Mouse (Mus musculus) ovary, postnatal 36 days (tissue): ENCODE measurements around the gene Erich6.
A peak's percentile ranks its signal among the peaks of the same experiment; 100 is the strongest.

Experiments
- DNase-seq: peaks from one replicate; pipeline ENCODE4 v3.0.0; 2022; ENCODE audit warnings: low spot score, mixed read lengths

Erich6 gene

DNA sequence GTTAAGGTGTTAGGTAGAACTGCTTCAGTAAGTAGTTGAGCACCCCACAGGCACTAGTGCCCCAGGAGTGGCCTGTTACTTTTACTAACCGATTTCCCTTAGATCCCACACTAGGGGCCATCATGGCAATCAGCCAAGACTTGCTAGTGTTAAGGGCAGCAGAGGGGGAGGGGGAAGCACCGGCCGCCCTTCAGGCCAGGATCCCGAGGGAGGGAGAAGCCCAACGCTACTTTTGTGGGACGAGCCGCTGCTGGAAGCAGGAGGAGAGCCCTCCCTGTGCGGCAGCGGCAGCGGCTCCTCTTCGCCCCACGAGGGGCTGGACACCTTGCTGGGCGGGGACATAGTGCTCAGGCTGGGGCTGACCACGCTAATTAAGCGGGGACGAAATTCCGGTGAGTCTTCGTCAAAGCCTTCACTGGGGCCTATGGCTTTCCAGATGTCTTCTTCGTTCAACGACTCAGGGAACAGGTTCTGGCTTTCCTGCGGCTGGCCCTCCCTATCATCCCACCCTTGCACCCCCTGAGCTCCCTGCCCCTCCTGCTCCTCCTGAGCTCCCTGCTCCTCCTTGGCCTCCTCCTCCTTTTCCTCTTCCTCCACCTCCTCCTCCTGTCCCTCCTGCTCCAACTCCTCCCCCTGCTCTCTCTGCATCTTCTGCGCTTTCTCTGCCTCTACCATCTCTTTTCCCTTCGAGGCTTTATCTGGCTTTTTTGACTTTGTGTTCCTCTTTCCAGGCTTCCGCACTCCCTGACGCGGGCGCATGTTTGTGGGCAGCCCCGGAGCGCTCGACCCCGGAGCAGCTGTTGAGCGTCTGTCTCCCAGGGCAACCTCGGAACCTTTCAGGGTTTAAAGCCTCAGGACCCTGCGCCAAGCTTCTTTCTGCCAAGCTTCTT, at the start of gene Erich6:
Gene Erich6 (minus strand): TSS at position 802 of the 890 bp plus-strand sequence.
- peak; percentile 42 for DNase-seq

DNA sequence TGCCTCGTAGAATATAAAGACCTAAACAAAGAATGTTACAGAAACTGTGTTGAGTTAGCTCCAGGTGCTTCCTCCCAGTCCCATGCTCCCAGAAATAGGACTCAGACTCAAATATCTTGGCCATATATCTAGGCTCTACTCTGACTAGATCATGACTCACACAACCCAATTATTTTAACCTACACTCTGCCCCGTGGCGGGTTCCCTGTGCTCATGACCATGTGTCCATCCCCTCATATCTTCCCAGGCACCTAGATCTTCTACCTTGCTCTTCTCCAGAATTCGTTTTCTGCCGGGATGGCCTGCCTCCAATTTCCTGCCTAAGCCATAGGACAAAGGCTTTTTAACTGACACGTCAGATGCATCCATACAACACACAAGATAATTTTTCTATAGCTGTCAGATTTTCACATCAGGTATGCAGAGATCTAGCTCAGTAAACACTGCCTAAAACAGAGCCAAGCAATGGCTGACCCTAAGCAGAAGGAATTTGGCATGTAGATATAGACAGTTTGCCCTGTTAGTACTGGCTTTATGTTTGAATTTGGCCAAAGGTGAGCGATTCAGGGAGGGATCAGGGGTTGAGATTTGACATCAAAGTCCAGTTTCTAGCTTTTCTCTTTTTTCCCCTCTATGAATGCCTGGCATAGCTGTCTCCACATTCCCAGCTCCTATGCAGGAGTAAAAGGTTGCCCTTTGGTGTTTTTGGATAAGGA, 49.4 kb upstream of the Erich6 start:
- DNase-seq: no peak

DNA sequence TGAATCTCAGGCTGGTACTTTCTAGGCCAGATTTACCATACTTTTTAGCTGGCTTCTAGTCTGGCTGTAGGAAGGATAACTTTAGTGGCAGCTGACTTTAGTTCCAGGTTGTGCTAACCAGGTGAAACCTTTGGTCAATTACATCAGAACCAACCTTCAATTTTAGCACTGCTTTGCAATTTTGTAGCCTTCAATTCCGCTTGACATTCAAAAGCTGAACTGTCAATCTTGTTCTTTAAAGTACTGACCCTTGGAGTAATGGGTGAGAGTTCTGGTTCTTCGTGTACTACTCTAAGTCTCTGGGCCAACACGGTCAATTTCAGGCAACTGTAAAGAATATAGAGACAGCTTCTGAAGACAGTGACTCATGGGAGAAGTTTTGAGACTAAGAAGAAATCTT, 48.4 kb upstream of the Erich6 start:
- DNase-seq: no peak

DNA sequence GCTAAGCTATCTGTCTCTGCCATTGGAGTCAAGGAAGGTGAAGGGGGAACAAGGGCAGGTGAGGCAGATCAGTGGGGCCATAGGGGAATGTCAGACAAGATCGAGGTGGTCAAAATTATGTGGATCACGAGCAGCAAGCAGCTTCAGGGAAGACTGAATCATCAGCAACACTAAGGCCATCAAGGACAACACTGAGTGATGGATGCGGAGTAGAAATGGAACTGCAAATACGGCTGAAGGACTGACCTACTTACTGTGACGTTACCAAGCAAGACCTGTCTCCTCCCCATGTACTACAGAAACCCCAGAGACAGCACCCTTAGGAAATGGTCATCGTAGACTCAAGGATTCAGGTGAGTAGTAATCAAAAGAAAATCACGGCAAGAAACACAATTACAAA, 46.3 kb upstream of the Erich6 start:
- DNase-seq: no peak

DNA sequence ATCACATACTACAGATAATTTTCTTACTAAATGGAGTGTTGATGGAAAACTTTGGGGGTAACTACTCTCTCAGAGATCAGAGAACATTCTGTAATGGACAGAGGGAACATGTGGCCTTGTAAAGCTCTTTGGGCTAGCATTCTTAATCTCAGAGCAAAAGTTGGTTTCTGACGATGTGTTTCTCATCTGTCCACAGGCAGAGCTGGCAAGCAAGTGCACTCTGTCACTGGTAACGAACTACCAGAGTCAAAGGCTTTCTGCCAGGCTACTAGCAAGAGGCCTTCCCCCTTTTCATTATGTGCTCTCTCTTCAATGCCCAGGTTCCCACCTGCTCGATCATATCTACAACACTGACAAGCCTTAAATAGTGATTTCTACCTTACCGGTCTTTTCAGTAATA, 45.3 kb upstream of the Erich6 start:
- no peak for DNase-seq

DNA sequence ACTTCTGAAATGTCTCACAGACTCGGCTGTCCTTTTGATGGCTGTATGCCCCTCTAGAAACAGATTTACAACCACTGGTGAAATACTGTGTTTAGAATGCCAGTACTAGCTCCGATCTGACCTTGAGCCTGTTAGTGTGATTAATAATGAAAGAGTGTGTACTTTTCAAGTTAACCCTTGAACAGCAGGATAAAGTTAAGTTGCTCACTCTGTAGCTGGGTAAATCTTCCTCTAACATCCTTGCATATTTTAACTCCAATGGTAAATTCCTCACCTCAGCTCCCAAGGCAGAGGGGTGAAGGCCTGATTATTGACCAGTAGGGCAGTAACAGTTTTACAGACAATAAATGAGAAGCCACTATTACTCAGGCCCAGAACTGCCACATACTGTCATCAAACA, 44.8 kb upstream of the Erich6 start:
- no peak for DNase-seq

DNA sequence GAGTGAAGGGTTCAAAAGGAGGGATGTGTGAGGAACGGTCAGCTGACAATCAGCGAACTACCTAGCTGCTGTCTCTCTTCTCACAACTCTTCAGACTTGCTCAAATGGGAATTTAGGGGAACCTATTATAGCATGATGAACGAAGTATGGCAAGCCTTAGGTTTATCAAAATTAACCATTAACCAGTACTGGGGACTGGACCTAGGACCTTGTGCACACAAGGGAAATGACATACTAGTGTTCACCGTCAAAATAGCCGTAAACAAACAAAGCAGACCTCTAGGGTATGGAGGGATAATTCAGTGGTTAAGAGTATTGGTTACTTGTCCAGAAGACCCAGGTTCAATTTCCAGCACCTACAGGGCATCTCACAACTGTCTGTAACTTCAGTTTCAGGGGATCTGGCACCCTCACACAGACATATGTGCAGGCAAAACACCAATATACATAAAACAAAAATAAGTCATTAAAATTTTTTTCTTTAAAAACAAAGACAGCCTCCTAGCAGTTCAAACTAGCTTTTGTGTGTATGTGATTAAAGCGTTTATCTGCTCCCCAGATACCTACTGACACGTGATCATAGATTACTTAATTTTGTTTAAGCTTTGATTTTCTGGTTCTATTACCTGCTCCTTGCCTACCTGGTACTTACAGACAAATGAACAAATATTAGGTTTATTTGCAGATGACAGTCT, 44.1 kb upstream of the Erich6 start:
- DNase-seq: no peak

DNA sequence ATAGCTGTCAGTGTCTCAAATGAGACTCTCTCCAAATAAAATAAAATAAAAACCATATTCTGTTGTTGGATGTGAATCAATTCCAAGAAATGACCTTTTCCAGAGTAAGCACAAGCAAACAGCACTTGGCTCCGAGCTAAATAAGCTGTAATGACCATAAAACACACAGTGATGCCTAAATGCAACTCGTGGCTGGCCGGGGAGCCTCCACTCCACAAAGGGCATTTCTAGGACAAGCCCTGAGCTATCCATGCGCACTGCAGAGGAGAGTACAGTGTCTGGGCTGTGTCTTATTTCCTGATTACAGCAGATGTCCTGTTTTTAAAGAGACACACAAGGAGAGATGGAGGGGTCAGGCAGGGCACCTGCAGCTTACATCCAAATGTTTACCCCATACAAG, 43.0 kb upstream of the Erich6 start:
- no peak for DNase-seq

DNA sequence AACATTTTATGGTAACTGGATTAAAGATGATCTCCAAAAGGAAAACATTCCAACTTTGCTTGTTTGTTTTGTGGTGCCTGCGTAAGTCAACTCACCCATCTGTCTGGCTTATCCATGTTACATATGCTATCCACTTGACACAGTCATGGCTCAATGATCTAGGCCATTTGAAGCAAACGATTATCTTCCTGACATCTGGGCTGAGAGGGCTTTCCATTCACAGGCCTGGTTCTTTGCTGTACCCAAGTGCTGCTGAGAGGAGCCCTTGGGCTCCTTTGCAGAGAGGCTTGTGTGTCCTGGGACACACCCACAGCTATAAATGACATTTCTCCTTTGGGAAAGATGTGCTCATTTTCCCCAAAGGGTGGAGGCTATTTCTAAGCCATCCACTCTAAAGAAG, 41.9 kb upstream of the Erich6 start:
- no peak for DNase-seq

DNA sequence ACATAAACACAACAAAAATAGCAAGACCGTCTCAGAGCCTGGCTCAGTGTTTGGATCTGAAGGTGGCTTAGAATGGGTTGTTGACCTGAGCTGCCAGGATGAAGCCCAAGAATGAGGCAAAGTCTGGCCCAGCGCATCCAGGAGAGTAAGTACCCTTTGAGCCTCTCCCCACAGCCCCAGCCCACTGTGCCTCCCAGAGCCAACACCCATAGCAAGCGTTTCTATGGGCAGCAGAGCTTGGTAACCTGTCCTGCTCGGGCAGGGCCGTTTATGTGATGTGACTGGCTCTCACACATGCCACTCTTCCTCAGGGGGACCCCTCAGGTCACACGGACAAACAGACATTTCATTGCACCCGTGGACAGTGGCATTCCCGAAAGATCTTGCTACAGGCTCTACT, 41.4 kb upstream of the Erich6 start:
- no peak for DNase-seq

DNA sequence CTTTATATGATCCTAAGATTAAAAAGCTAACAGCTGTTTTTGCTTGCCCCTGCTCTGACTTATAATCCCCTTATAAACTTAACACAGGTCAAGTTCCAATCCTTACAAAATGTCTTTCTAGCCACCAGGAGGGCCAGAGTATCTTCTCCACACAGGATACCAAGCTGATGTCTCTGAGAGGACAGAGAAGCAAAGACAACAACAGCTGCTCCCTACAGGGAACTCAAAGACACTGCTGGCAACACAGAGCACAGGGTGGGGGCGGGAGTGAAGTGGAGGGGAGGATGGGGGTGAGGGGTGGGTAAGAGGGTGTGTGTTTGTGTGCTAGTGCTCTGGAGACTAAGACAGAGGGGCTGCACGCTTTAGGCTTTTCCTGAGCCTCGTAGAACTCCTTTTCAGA, 40.6 kb upstream of the Erich6 start:
- DNase-seq: no peak

DNA sequence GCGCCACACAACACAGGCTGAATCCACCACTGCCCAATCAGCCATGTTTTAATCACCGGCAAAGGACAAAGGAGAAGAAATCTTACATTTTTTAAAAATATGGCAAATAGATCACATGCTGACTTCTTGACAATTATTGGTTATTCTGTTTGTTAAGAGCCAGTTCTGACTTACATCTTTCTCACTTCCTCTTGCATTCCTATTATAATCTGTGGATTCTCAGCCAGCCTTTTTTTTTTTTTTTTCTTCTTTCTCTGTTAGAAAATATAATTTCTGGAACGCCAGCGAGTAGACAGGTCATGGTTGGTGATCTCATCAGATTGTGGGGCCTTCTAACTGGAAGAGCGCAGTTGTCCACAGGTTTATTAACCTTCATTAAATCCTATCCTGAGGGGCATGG, 36.3 kb upstream of the Erich6 start:
- DNase-seq: no peak

DNA sequence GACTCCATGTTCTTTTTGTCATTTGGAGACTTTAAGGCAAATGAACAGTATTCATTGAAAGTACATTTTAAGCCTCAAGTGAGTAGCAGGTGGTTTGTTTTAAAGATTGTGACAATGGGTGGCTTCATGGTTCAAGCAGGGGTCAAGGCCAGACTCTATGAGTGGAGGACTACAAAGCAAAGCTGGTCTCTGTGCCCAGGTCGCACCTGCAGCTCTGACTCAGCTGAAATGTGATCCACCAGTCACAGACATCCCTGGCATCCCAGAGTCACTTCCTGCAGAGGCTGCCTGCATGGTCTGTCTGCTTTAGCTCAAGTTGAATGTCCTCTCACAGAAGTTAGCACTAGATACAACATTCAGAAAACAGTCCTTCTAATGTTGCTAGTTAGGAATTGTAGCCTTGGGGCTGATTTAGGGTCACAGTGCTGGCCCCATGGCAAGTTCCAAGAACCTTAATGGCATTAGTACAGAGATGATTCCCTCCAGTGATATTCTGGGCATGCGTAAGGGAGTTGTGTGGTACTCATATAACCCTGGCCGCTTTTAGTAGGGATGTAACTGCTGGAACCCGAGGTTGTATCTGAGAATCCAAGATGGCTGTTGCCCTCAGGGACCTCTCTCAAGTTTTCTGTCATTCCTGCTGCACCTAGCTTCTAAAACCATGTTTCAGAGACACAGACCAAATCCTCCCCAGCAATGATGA, 35.6 kb upstream of the Erich6 start:
- no peak for DNase-seq

DNA sequence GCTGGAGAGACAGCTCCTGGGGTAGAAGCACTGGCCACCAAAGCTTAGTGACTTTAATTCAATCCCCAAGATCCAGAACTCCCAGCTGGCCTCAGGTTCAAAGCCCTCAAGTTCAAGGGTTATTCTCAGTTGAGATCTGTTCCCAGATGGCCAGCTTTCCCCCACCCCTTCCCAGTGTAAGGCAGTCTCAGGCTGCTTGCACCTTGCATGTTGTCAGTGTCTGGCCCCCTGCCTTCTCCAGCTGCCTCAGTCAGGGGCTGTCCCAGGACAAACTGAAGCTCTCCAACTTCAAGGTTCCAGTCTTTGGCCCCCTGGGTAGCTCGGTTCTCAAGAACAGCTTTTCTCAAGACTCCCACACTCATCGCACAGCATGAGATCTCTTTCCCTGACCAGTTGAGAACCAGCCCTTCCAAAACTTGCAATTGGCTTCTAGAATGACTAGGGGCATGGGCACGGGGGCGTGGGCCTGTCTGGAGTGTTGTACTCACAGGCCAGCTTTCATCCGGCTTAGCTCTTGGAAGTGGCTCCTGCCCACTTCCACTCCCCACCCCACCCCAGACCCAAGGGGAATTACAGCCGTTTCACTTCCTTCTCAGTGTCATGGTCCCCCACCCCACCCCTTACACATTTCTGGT, 34.7 kb upstream of the Erich6 start:
- DNase-seq: no peak

DNA sequence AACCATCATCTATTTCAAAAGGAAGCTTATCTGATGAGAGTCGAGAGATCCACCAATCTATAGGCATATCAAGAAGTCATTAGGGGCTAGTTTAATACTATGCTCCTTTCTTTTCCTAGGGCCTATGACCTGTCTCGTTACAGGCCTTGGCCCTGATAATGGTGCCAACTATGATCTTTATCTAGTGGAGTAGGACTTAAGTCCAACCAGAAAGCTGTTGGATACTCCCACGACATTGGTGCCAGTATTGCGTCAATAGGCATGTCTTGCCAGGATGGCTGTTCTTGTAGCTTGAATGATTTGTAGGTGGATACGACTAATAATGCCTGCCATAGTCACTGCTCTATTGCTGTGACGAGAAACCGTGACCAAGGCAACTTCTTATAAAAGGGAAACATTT, 27.0 kb upstream of the Erich6 start:
- no peak for DNase-seq

DNA sequence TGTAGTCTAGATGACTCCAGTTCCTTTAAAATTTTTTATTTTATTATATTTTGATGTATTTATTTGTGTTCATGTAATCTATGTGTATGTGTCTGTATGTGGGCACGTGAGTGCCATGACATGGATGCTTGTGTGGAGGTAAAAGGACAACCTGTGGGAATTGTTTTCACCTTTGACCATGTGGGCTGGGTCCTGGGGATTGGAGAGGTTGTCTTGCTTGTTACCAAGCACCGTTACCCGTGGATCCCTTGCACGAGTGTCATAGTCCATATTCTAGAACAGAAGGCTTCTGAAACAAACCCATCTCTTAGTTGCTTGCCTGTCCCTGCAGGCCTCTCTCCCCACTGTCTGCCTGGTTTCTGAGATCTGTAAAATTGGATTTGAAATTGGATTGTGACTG, 23.6 kb upstream of the Erich6 start:
- no peak for DNase-seq

DNA sequence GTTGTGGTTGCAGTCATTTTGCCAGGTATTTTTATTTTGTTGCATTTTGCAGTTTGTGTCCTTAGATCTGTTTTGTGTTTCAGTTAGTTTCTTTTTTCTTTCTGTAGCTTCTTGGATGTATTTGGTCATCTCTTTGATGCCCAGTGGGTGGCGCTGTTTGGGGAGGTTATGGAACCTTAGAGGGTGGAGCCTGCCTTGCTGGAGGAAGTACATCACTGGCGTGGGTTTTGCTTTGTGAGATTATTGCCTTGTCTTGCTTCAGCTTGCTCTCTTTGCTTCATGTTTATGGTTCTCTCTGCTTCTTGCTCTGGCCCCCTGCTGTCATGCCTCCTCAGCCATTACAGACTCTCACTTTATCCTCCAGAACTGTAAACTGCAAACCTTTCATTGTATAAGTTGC, 20.3 kb upstream of the Erich6 start:
- peak; percentile 23 for DNase-seq

DNA sequence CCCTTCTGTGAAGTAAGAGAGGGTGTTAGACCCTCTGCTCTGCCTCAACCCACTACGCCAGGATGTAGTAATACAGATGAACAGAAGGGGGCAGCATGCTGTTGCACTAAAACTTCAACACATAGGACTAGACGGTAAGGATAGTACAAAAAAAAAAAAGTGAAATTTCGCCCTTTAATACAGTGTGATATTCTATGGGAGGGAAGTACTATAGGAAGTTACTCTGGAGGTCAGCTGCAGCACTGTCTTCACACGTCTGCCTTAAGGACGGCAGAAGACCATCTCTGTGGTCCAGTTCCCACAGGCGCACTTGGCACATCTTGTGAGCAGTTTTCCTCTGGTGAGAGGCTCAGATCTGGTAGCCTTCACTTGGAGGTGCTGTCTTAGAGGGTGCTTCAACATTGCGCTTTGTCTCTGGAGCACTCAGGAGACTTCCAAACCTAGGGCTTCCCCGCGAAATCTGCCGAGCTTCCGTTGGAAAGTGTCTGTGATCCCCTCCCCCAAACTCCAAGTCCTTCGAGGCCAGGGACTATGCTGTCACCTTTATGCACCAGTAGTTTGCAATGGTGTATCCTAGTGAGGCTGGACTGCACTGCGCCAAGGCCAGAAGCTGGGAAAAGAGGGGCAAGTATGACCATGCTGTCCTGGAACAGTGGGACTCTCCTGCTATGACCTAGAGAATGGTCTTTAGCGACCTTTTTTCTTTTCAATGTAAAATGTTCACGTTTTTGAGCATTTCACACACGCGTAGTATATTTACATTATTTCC, 18.5 kb upstream of the Erich6 start:
- DNase-seq: peak; percentile 27

DNA sequence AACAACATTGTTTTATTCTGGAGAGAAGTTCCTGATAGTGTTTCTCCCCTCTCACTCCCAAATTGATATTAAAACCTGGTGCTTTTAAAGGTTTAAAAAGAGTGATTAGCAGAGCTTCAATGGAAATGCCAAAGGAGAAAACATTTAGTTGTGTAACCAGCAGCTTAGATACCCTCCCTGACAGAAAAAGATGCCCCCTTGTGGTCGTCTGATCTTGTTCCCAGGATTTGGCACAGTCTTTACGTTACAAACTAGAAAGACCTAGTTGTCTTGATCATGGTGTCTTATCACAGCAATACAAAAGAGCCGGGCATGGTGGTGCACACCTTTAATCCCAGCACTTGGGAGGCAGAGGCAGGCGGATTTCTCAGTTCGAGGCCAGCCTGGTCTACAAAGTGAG, 16.9 kb upstream of the Erich6 start:
- no peak for DNase-seq

DNA sequence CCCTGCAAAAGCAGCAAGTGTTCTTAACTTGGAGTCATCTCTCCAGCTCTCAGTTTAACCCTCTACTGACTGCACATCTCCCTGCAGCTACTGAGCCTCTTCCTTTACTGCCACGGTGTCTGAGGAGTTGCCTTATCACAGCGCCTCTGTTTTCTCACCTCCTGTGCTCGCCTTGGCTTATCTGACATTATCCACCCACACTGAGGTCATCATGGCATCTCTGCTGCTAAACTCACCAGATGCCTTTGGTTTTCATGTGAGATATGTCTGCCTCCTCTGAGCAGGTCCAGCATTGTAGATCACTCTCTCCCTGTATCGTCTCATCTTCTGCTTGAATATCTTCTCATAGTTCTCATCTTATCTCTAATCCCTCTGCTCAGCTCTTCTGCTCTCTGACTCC, 13.3 kb upstream of the Erich6 start:
- DNase-seq: no peak

DNA sequence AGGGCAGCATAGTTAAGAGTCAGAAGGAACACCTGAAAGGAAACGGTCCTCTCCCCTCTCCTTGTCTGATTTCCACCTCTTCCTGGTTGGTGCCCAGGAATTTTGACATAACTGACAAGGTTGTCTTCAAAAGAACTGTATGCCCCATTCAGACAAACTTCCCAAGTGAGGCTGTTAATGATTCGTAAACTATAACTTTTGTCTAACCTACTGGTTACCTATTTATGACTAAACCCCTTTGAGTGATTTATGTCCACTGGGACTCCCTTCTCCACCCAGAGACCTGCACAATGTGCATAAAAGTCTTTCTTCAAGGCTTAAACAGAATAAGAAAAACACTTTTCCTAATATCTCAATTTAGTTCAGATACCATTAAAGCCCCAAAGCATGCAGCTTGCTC, 10.2 kb upstream of the Erich6 start:
- no peak for DNase-seq
